Mouse (Mus musculus) MEL (cell line): ENCODE data around the gene Tff3.

Source experiments
- CHD2 ChIP-seq: IDR thresholded peaks from 2 replicates; pipeline ENCODE4 v1.6.1; 2011; ENCODE audit warnings: low read length, improper control_type of control experiment
- CTCF ChIP-seq, 3 experiments: IDR thresholded peaks in 2 of 3; conservative IDR thresholded peaks in 1 of 3; 2 replicates each; pipeline ENCODE4 v1.5.1; 2011 to 2012; ENCODE audit warnings: low read length in 3 of 3, low read depth in 2 of 3, mild to moderate bottlenecking in 2 of 3, improper control_type of control experiment in 1 of 3, inconsistent platforms in 1 of 3, mixed read lengths in 1 of 3, moderate library complexity in 1 of 3; ENCODE audit not compliant: control insufficient read depth in 1 of 3, insufficient read depth in 1 of 3, poor library complexity in 1 of 3, severe bottlenecking in 1 of 3
- MEF2A ChIP-seq: IDR thresholded peaks from 2 replicates; pipeline ENCODE4 v1.6.1; 2014; ENCODE audit warnings: low read depth, mild to moderate bottlenecking, inconsistent platforms, low read length, improper control_type of control experiment; ENCODE audit not compliant: poor library complexity, insufficient replicate concordance, severe bottlenecking; ENCODE audit errors: extremely low read depth
- NELFE ChIP-seq: IDR thresholded peaks from 2 replicates; pipeline ENCODE4 v1.6.1; 2011; ENCODE audit warnings: low read depth, low read length, improper control_type of control experiment
- POLR2A ChIP-seq, 2 experiments: IDR thresholded peaks; 2 replicates each; pipeline ENCODE4 v1.6.1; 2011 to 2012; ENCODE audit warnings: low read length in 2 of 2, mild to moderate bottlenecking in 2 of 2, control low read depth in 1 of 2, improper control_type of control experiment in 1 of 2, low read depth in 1 of 2, moderate library complexity in 1 of 2; ENCODE audit not compliant: control insufficient read depth in 1 of 2, insufficient read depth in 1 of 2, poor library complexity in 1 of 2
- RCOR1 ChIP-seq: IDR thresholded peaks from 2 replicates; pipeline ENCODE4 v1.6.1; 2012; ENCODE audit warnings: low read depth, mild to moderate bottlenecking, inconsistent platforms, low read length, improper control_type of control experiment
- SIN3A ChIP-seq: IDR thresholded peaks from 2 replicates; pipeline ENCODE4 v1.6.1; 2012; ENCODE audit warnings: low read length, improper control_type of control experiment, inconsistent platforms
- SMC3 ChIP-seq: IDR thresholded peaks from 2 replicates; pipeline ENCODE4 v1.6.1; 2011; ENCODE audit warnings: low read depth, low read length, improper control_type of control experiment
- TAL1 ChIP-seq: IDR thresholded peaks from 2 replicates; pipeline ENCODE4 v1.6.1; 2012; ENCODE audit warnings: mild to moderate bottlenecking, inconsistent platforms, low read length, moderate library complexity, mixed read lengths
- ZKSCAN1 ChIP-seq: IDR thresholded peaks from 2 replicates; pipeline ENCODE4 v1.6.1; 2012; ENCODE audit warnings: low read depth, mild to moderate bottlenecking, inconsistent platforms, low read length, improper control_type of control experiment, moderate library complexity
- ZNF384 ChIP-seq: IDR thresholded peaks from 2 replicates; pipeline ENCODE4 v1.6.1; 2012; ENCODE audit warnings: low read depth, mild to moderate bottlenecking, inconsistent platforms, low read length, improper control_type of control experiment

GRCm38 (mm10) chr17:31113191-31113856 is 16.1 kb downstream of the Tff3 start:
- TF ChIP-seq TAL1 (no peak), CHD2 (no peak), SMC3 (no peak), POLR2A (IDR thresholded peaks at IDR 0.05; ENCODE audit: control insufficient read depth in 1 of 2, insufficient read depth in 1 of 2, low read depth in 1 of 2, low read length in 2 of 2, poor library complexity in 1 of 2) (no peak), CTCF (IDR thresholded peaks at IDR 0.05 in 2 of 3, conservative IDR thresholded peaks at IDR 0.05 in 1 of 3; ENCODE audit: control insufficient read depth in 1 of 3, insufficient read depth in 1 of 3, low read depth in 2 of 3, low read length in 3 of 3, poor library complexity in 1 of 3, severe bottlenecking in 1 of 3) (no peak), SIN3A (no peak), RCOR1 (no peak), ZKSCAN1 (no peak), NELFE (no peak), ZNF384 (no peak), MEF2A (no peak)
